Mouse (Mus musculus): ENCODE results near the gene Rnaseh1. TPM values are rescaled to one million over a fixed set of nuclear protein-coding genes. Genes with fewer than 3 reads are reported as not detected.

Gene Rnaseh1
- total RNA-seq, 4 experiments from 2014 or later = 6.7 to 9.4 (median 8.2) TPM

Small RNAs within 50 kb of the gene (microRNA-seq; reads per million reads assigned to microRNA genes)
- not detected for gene Mir6937

Other genes starting within 250 kb of the Rnaseh1 start
- gene Dcdc2c, start 97.2 kb upstream of the Rnaseh1 start, total RNA-seq (2022) = not detected
- gene Allc, start 67.1 kb upstream of the Rnaseh1 start, total RNA-seq (2022) = not detected
- gene Colec11, start 26.2 kb upstream of the Rnaseh1 start, total RNA-seq (2022) = 10 to 100 TPM; 11.8 to 18.1 (median 14.3) TPM
- 100 to 1,000 TPM; 211 to 303 (median 290) TPM for gene Rps7, start 13.6 kb upstream of the Rnaseh1 start, total RNA-seq (2022)
- 10 to 100 TPM; 58.0 to 62.6 (median 61.6) TPM for gene Adi1, start 25.6 kb downstream of the Rnaseh1 start, total RNA-seq (2022)
- 10 to 100 TPM; 20.8 to 26.5 (median 23.6) TPM for gene Trappc12, start 100.9 kb downstream of the Rnaseh1 start, total RNA-seq (2022)
- 1 to 10 TPM; 8.9 to 9.6 (median 9.0) TPM for gene Eipr1, start 102.2 kb downstream of the Rnaseh1 start, total RNA-seq (2022)